Mouse (Mus musculus) liver, embryonic 14.5 days (tissue): ENCODE measurements around the gene Gm10309. TPM values are rescaled to one million over a fixed set of nuclear protein-coding genes. Genes with fewer than 3 reads are reported as not detected.
A peak's percentile ranks its signal among the peaks of the same experiment; 100 is the strongest.

Experiments used
- ATAC-seq: fragments of 200-750 bp; cut with Nextera tagmentation; 2 replicates; pipeline ENCODE4 v1.8.0; 2017; ENCODE audit warnings: moderate number of reproducible peaks, mild to moderate bottlenecking, moderate library complexity; ENCODE audit not compliant: insufficient read depth
- DNase-seq, 3 experiments: peaks; one replicate each; pipeline ENCODE4 v3.0.0-alpha.2; 2012 to 2013; ENCODE audit warnings: low read depth in 3 of 3, low spot score in 3 of 3
- H3K27ac ChIP-seq: fragments of 300-500 bp; sonication (generic); 2 replicates; pipeline ENCODE4 v1.5.1; 2014; ENCODE audit warnings: moderate library complexity, mild to moderate bottlenecking, control low read depth, inconsistent platforms
- H3K27me3 ChIP-seq: fragments of 300-500 bp; sonication (generic); 2 replicates; pipeline ENCODE4 v1.6.1; 2014; ENCODE audit warnings: mild to moderate bottlenecking, low read length, moderate library complexity; ENCODE audit not compliant: control insufficient read depth, insufficient read depth
- H3K36me3 ChIP-seq: fragments of 300-500 bp; sonication (generic); replicated peaks from 2 replicates; pipeline ENCODE4 v1.6.1; 2014; ENCODE audit warnings: low read depth; ENCODE audit not compliant: control insufficient read depth, insufficient read depth
- H3K4me1 ChIP-seq, 2 experiments: fragments of 200-500 bp in 1 of 2; fragments of 300-500 bp in 1 of 2; sonication (generic) in 1 of 2; replicated peaks; 2 replicates each; pipeline ENCODE4 v1.6.1; 2012 to 2014; ENCODE audit warnings: antibody characterized with exemption in 1 of 2, inconsistent platforms in 1 of 2, low read length in 1 of 2; ENCODE audit not compliant: control insufficient read depth in 2 of 2, insufficient read depth in 2 of 2
- H3K4me2 ChIP-seq: fragments of 300-500 bp; sonication (generic); 2 replicates; pipeline ENCODE4 v1.6.1; 2014; ENCODE audit warnings: low read depth, mild to moderate bottlenecking, control low read depth, moderate library complexity
- H3K4me3 ChIP-seq, 2 experiments: fragments of 200-500 bp in 1 of 2; fragments of 300-500 bp in 1 of 2; sonication (generic) in 1 of 2; 2 replicates each; pipeline ENCODE4 v1.5.1; 2012 to 2014; ENCODE audit warnings: low read depth in 2 of 2, low read length in 2 of 2, mild to moderate bottlenecking in 2 of 2, control low read depth in 1 of 2, inconsistent platforms in 1 of 2, moderate library complexity in 1 of 2; ENCODE audit not compliant: insufficient read depth in 1 of 2
- H3K9ac ChIP-seq: fragments of 300-500 bp; sonication (generic); replicated peaks from 2 replicates; pipeline ENCODE4 v1.6.1; 2014; ENCODE audit warnings: mild to moderate bottlenecking, control low read depth, moderate library complexity
- H3K9me3 ChIP-seq: fragments of 300-500 bp; sonication (generic); 2 replicates; pipeline ENCODE4 v1.6.1; 2016; ENCODE audit warnings: low read length, mixed read lengths; ENCODE audit not compliant: control insufficient read depth
- CTCF ChIP-seq: IDR thresholded peaks from 2 replicates; pipeline ENCODE4 v1.5.1; 2016; ENCODE audit warnings: antibody characterized with exemption, low read depth, control low read depth
- EP300 ChIP-seq: IDR thresholded peaks from 2 replicates; pipeline ENCODE4 v1.6.1; 2016; ENCODE audit warnings: antibody characterized with exemption, low read depth
- WGBS: fragments of 180-500 bp; shearing (Covaris S2); extraction: QIAGEN DNeasy Blood & Tissue Kit; methylation state at CpG from one replicate; pipeline ENCODE4 v1.1.7; 2014; ENCODE audit not compliant: insufficient replicate concordance; 5-methylcytosine and 5-hydroxymethylcytosine counted together
- polyA plus RNA-seq, 2 experiments: library from polyadenylated mRNA; depleted of rRNA in 1 of 2; stranded (reverse) in 1 of 2; unstranded in 1 of 2; fragments of >200 nt; fragmentation: Nextera tagmentation in 1 of 2; extraction: Ambion mirVana in 1 of 2; gene quantifications; 2 replicates each; pipeline versions ENCODE4 v1.2.1 to v1.2.3; 2012 to 2014

The Gm10309 gene
- polyA plus RNA-seq, 2 experiments, result 0.06 TPM; not detected in 1

DNA sequence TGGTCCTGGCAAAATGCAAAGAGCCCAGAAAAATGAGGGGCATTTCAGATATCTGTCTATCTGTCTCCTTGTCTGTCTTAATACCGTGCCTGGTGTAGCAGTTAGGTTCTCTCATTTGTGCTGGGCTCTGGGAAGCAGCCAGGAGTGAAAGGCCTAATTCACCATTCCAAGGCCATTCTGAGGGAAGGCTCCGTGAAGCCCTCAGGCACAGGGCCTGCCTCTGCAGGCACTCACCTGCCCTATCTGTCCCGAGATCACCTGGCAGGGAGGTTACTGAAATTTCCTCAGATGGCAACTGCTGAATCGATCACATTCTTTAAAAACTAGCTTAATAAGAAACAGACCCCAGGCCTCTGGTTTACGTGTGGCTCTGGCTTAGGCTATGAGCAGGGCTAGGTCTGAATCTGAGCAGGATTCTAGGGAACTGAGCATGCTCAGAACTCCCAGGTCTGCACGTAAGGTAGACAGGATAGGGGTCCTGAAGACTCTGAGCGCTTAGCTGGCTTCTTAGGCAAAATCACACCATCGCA lies 11.1 kb downstream of the Gm10309 start:
- no peaks in the 10 kb centered on the region for H3K36me3 ChIP-seq
- H3K9me3 ChIP-seq, result no peaks in the 10 kb centered on the region
- no peak for TF ChIP-seq CTCF
- no peak for TF ChIP-seq EP300
- no peak overlapping the region for H3K27ac ChIP-seq
- 65% methylated on average over 8 of the region's 8 CpGs for WGBS
- H3K4me3 ChIP-seq, result no peak overlapping the region
- H3K27me3 ChIP-seq, result no peaks in the 10 kb centered on the region
- H3K9ac ChIP-seq, result no peak overlapping the region
- no peak for DNase-seq
- no peak for ATAC-seq
- no peak overlapping the region for H3K4me2 ChIP-seq
- peaks cover 0 to 19% of the 10 kb centered on the region in 2 experiments; a peak in 2 of 4 replicates for H3K4me1 ChIP-seq

DNA sequence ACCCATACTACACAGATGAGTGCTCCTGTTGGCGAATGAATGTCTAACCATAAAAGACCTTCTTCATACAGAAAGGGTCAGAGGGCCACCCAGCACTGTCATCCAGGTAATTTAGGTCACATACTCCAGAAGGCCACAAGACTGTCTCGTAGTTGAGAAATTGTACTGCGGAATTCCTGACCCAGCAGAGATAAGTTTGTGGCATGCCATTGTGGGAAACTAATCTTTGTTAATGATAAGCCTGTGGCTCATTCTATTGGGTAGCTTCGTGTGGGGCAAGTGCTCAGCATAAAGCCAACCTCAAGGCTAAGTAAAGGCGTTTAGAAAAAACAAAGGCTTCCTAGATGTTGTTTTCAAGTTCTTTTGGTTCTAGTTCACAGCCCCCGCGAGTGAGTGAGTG lies 12.7 kb downstream of the Gm10309 start:
- H3K4me2 ChIP-seq, result no peak overlapping the region
- H3K36me3 ChIP-seq, result no peaks in the 10 kb centered on the region
- no peaks in the 10 kb centered on the region for H3K9me3 ChIP-seq
- TF ChIP-seq EP300 (peak; percentile 26; the same call in 1 of the 2 replicates), CTCF (no peak)
- 13% methylated on average over 7 of the region's 7 CpGs for WGBS
- H3K27ac ChIP-seq, result no peak overlapping the region
- no peak overlapping the region for H3K4me3 ChIP-seq
- ATAC-seq (peak; percentile 56; the same call in 1 of the 2 replicates), DNase-seq (peak in 1 of 3 experiments; percentile 7)
- peaks cover 0 to 23% of the 10 kb centered on the region in 2 experiments; a peak in 2 of 4 replicates for H3K4me1 ChIP-seq
- H3K9ac ChIP-seq, result no peak overlapping the region
- H3K27me3 ChIP-seq, result no peaks in the 10 kb centered on the region

- ATAC-seq (no peak), DNase-seq (no peak)
- H3K27me3 ChIP-seq, result no peaks in the 10 kb centered on the region
- no peaks in the 10 kb centered on the region for H3K36me3 ChIP-seq
- 61% methylated on average over 10 of the region's 10 CpGs for WGBS
- H3K4me2 ChIP-seq, result no peak overlapping the region
- TF ChIP-seq CTCF (no peak), EP300 (no peak)
- peaks cover 0 to 23% of the 10 kb centered on the region in 2 experiments; a peak in 2 of 4 replicates for H3K4me1 ChIP-seq
- H3K27ac ChIP-seq, result no peak overlapping the region
- no peaks in the 10 kb centered on the region for H3K9me3 ChIP-seq
- H3K4me3 ChIP-seq, result no peak overlapping the region
- H3K9ac ChIP-seq, result no peak overlapping the region
Observed at GRCm38 (mm10) chr17:86489827-86490226, 15.2 kb downstream of the Gm10309 start.

DNA sequence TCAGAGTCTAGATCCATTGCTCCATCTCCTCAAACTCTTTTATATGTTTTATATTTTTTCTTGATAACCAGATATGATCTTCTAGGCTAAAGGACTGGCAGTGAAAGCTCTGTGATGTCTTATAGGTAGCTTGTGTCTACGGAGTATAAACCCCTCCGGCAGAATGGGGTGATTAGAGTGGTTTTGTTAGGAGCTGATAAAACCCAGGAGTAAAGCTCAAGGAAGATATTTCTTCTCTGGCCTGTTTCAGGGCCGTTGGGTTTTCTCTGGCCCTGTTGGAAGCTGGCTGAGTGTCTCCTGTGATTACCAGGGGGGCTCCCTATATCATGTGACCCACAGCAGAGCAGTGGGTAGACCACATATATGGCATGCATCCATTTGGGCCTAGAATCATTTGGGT lies 17.6 kb downstream of the Gm10309 start:
- Histone ChIP-seq H3K4me2 (no peak overlapping the region), H3K4me1 (peaks cover 0 to 16% of the 10 kb centered on the region in 2 experiments; a peak in 2 of 4 replicates), H3K9me3 (no peaks in the 10 kb centered on the region), H3K36me3 (no peaks in the 10 kb centered on the region), H3K9ac (no peak overlapping the region), H3K27me3 (no peaks in the 10 kb centered on the region), H3K27ac (no peak overlapping the region), H3K4me3 (no peak overlapping the region)
- DNase-seq (no peak), ATAC-seq (0 out of 2 replicates have a peak, but pooled peaks have one; percentile 37)
- no peak for TF ChIP-seq CTCF
- no peak for TF ChIP-seq EP300
- WGBS, result 14% methylated on average over 3 of the region's 3 CpGs

GRCm38 (mm10) chr17:86486657-86487056 lies 18.4 kb downstream of the Gm10309 start:
- 52% methylated on average over 5 of the region's 5 CpGs for WGBS

More at GRCm38 (mm10) chr17:86486657-86487056, 18.4 kb downstream of the Gm10309 start:
- H3K27me3 ChIP-seq, result no peaks in the 10 kb centered on the region
- H3K9ac ChIP-seq, result no peak overlapping the region
- H3K36me3 ChIP-seq, result no peaks in the 10 kb centered on the region
- no peak overlapping the region for H3K4me3 ChIP-seq
- H3K4me1 ChIP-seq, result peaks cover 0 to 10% of the 10 kb centered on the region in 2 experiments; a peak in 2 of 4 replicates
- no peak overlapping the region for H3K4me2 ChIP-seq
- no peaks in the 10 kb centered on the region for H3K9me3 ChIP-seq
- no peak overlapping the region for H3K27ac ChIP-seq
- DNase-seq, result no peak
- TF ChIP-seq CTCF (no peak), EP300 (no peak)
- no peak for ATAC-seq
